ENCODE assay signal across 22 mouse cellular contexts in the genomic region with DNA sequence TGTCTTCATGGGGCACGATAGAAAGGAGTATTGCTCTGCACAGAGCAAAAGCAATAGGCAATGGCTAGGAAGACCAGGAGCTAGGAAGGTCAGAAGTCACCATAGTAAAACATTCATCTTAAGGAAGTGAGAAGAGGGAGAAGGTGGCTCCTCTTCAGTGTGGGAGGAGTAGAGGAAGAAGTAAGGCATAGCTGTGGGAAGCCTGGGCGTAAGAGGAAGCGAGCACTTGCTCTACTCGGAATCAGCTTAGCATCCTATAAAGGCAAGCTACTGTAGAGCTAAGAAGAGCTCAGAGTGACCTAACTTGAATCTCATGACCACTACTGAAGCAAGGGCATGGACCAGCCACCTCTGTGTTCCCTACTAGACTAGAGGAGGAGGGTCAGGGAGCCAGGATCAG. TPM values are rescaled to one million over a fixed set of nuclear protein-coding genes. Genes with fewer than 3 reads are reported as not detected.
DNase-seq lines count a peak whose midpoint lies in the region; ATAC-seq and TF ChIP-seq lines count a peak whose summit lies in the region.
"Had no signal": no experiment of that assay in that cellular context is flagged by ENCODE, and none has a peak within 500 bp of the region (broad histone marks: within the 10 kb centered on the region; RNA-seq: fewer than 3 reads in every experiment).

No protein-coding gene starts in this region.

- H3K36me3 ChIP-seq in liver, embryonic 16.5 days (ENCODE audit: control insufficient read depth, insufficient read depth) = no peaks in the 10 kb centered on the region
- H3K36me3 ChIP-seq in liver, embryonic 11.5 days (ENCODE audit: control insufficient read depth, insufficient read depth, low read length) = no peaks in the 10 kb centered on the region
- H3K36me3 ChIP-seq in liver, postnatal 0 days (replicated peaks; ENCODE audit: insufficient read depth, low read length) = no peaks in the 10 kb centered on the region
- H3K36me3 ChIP-seq: embryonic facial prominence, embryonic 12.5 days; forebrain, embryonic 15.5 days; G1E; hindbrain, embryonic 13.5 days had no signal

- H3K9ac ChIP-seq in liver, embryonic 16.5 days (ENCODE audit: low read depth, low read length) = no peak overlapping the region
- H3K9ac ChIP-seq in liver, embryonic 11.5 days (ENCODE audit: low read depth, low read length) = no peak overlapping the region
- no peak overlapping the region for H3K9ac ChIP-seq in liver, postnatal 0 days (replicated peaks)
- H3K9ac ChIP-seq: embryonic facial prominence, embryonic 12.5 days; forebrain, embryonic 15.5 days; hindbrain, embryonic 13.5 days had no signal

- H3K9me3 ChIP-seq in liver, embryonic 16.5 days (replicated peaks; ENCODE audit: control insufficient read depth, low read length) = no peaks in the 10 kb centered on the region
- H3K9me3 ChIP-seq in liver, embryonic 11.5 days (ENCODE audit: control insufficient read depth, low read length) = no peaks in the 10 kb centered on the region
- H3K9me3 ChIP-seq in liver, postnatal 0 days (ENCODE audit: low read length) = no peaks in the 10 kb centered on the region
- H3K9me3 ChIP-seq: embryonic facial prominence, embryonic 12.5 days; forebrain, embryonic 15.5 days; G1E; hindbrain, embryonic 13.5 days had no signal

- peak overlapping the region; percentile 59 for H3K27ac ChIP-seq in liver, embryonic 16.5 days (ENCODE audit: low read length)
- no peak overlapping the region for H3K27ac ChIP-seq in liver, embryonic 11.5 days (ENCODE audit: low read depth, low read length)
- peak overlapping the region; percentile 11; the same call in 1 of the 2 replicates for H3K27ac ChIP-seq in liver, postnatal 0 days (ENCODE audit: low read depth)
- H3K27ac ChIP-seq: embryonic facial prominence, embryonic 12.5 days; forebrain, embryonic 15.5 days; hindbrain, embryonic 13.5 days; hindbrain, postnatal 0 days had no signal

- no peaks in the 10 kb centered on the region for H3K27me3 ChIP-seq in liver, embryonic 16.5 days (ENCODE audit: control insufficient read depth, insufficient read depth, low read depth, low read length)
- no peaks in the 10 kb centered on the region for H3K27me3 ChIP-seq in liver, embryonic 11.5 days (replicated peaks; ENCODE audit: control insufficient read depth, insufficient read depth, low read length)
- H3K27me3 ChIP-seq in liver, postnatal 0 days (ENCODE audit: insufficient read depth, low read length) = no peaks in the 10 kb centered on the region
- H3K27me3 ChIP-seq: embryonic facial prominence, embryonic 12.5 days; forebrain, embryonic 15.5 days; hindbrain, embryonic 13.5 days; Patski had no signal

- no peaks in the 10 kb centered on the region; the same call in 1 of the 2 replicates for H3K4me1 ChIP-seq in liver, embryonic 16.5 days (ENCODE audit: control insufficient read depth, low read depth, low read length)
- H3K4me1 ChIP-seq in liver, embryonic 11.5 days (replicated peaks; ENCODE audit: control insufficient read depth, insufficient read depth, low read length) = no peaks in the 10 kb centered on the region
- H3K4me1 ChIP-seq in liver, postnatal 0 days (ENCODE audit: insufficient read depth) = peaks cover 4% of the 10 kb centered on the region; the same call in 1 of the 2 replicates

- DNase-seq in liver, embryonic 11.5 days (ENCODE audit: low spot score) = no peak
- peak; percentile 23 for DNase-seq in MEL-GATA-1-ER (ENCODE audit: extremely low read depth, low read depth)
- no peak for DNase-seq in liver, postnatal 0 days
- no peak for DNase-seq in cerebellum, postnatal 4 days (ENCODE audit: low spot score in 2 of 2)
- no peak for DNase-seq in embryo, embryonic 10 days (ENCODE audit: low spot score)
- DNase-seq: adrenal gland, postnatal 14 days; B cell, adult 2 months; cerebellum, adult 11-12 months; cerebellum, adult 9-10 months; cerebellum, postnatal 25 days; gastrocnemius, postnatal 10 days; heart, postnatal 10 days; heart, postnatal 4 days had no signal

- WGBS in liver, embryonic 16.5 days (ENCODE audit: insufficient replicate concordance) = 65% methylated on average over 4 of the region's 4 CpGs
- 77% methylated on average over 4 of the region's 4 CpGs for WGBS in liver, embryonic 11.5 days
- 80% methylated on average over 4 of the region's 4 CpGs for WGBS in liver, postnatal 0 days (ENCODE audit: insufficient replicate concordance)

- TF ChIP-seq EP300 in liver, postnatal 0 days (IDR thresholded peaks at IDR 0.05; ENCODE audit: low read depth) = no peak

- ATAC-seq in liver, embryonic 16.5 days (ENCODE audit: low read depth) = no peak
- ATAC-seq in liver, embryonic 11.5 days (replicated peaks; ENCODE audit: low FRiP score) = no peak
- no peak for ATAC-seq in liver, postnatal 0 days
- ATAC-seq: activated CD4-positive, CD25-positive, alpha-beta regulatory T cell, adult 4 months; CD4-positive, CD25-positive, alpha-beta regulatory T cell, adult 4 months; forebrain, embryonic 15.5 days; hindbrain, postnatal 0 days; Patski had no signal

- H3K4me2 ChIP-seq in liver, embryonic 16.5 days (ENCODE audit: low read depth, low read length) = no peak overlapping the region
- H3K4me2 ChIP-seq in liver, embryonic 11.5 days = no peak overlapping the region
- H3K4me2 ChIP-seq in liver, postnatal 0 days (ENCODE audit: low read depth, low read length) = no peak overlapping the region
- H3K4me2 ChIP-seq: embryonic facial prominence, embryonic 12.5 days; forebrain, embryonic 15.5 days; hindbrain, embryonic 13.5 days had no signal

- no peak overlapping the region for H3K4me3 ChIP-seq in liver, embryonic 16.5 days (ENCODE audit: low read depth, low read length)
- H3K4me3 ChIP-seq in liver, embryonic 11.5 days (ENCODE audit: low read depth, low read length) = no peak overlapping the region
- no peak overlapping the region for H3K4me3 ChIP-seq in liver, postnatal 0 days (ENCODE audit: low read depth, low read length)
- H3K4me3 ChIP-seq: embryonic facial prominence, embryonic 12.5 days; forebrain, embryonic 15.5 days; hindbrain, embryonic 13.5 days had no signal

- no peak for TF ChIP-seq CTCF in liver, postnatal 0 days (IDR thresholded peaks at IDR 0.05; ENCODE audit: low read depth)

RNA-seq across cellular contexts. Expression of gene Commd9, which starts 36.3 kb away (rescaled TPM):
- polyA plus RNA-seq in liver, embryonic 16.5 days (2015; fragmentation: Nextera tagmentation; extraction: Ambion mirVana) = 19.9 and 21.7 TPM in 2 replicates
- 46.1 and 47.6 TPM in 2 replicates for polyA plus RNA-seq in liver, embryonic 11.5 days (2014; fragmentation: Nextera tagmentation; extraction: Ambion mirVana)
- 20.6 and 23.6 TPM in 2 replicates for polyA plus RNA-seq in liver, postnatal 0 days (2015; fragmentation: Nextera tagmentation; extraction: Ambion mirVana)

RNA-seq across cellular contexts. Expression of gene Prr5l, which starts 39.5 kb away (rescaled TPM):
- polyA plus RNA-seq in liver, embryonic 16.5 days (2015; fragmentation: Nextera tagmentation; extraction: Ambion mirVana) = 5.2 and 5.4 TPM in 2 replicates
- polyA plus RNA-seq in liver, embryonic 11.5 days (2014; fragmentation: Nextera tagmentation; extraction: Ambion mirVana) = 8.5 and 8.9 TPM in 2 replicates
- polyA plus RNA-seq in liver, postnatal 0 days (2015; fragmentation: Nextera tagmentation; extraction: Ambion mirVana) = 2.9 and 4.0 TPM in 2 replicates
- polyA plus RNA-seq: G1E had no signal
